Mouse (Mus musculus) spleen, adult 18-20 months (tissue): ENCODE data around the gene Bmpr1b.

Source experiments
- DNase-seq, 2 experiments: peaks; one replicate each; pipeline ENCODE4 v3.0.0; 2022; ENCODE audit warnings: mixed read lengths in 2 of 2

Bmpr1b gene

DNA sequence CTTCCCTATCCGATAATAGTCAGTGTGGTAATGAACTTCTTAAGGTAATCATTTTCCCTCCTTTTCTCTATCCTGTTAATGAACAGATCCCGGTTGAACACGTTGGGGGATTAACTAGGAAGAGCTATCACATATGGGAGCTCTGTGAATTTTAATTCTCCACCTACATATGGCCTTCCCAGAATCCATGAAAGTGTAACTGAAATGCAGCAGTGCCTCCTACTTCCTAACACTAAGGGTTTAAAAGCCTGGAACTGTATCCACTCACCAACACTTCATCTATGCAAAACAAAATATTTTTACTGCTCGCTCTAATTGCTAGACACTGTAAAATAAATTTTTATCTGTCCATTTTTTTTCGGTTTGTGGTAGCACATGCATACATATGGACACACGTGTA lies 63.0 kb downstream of the Bmpr1b start:
- no peak for DNase-seq

DNA sequence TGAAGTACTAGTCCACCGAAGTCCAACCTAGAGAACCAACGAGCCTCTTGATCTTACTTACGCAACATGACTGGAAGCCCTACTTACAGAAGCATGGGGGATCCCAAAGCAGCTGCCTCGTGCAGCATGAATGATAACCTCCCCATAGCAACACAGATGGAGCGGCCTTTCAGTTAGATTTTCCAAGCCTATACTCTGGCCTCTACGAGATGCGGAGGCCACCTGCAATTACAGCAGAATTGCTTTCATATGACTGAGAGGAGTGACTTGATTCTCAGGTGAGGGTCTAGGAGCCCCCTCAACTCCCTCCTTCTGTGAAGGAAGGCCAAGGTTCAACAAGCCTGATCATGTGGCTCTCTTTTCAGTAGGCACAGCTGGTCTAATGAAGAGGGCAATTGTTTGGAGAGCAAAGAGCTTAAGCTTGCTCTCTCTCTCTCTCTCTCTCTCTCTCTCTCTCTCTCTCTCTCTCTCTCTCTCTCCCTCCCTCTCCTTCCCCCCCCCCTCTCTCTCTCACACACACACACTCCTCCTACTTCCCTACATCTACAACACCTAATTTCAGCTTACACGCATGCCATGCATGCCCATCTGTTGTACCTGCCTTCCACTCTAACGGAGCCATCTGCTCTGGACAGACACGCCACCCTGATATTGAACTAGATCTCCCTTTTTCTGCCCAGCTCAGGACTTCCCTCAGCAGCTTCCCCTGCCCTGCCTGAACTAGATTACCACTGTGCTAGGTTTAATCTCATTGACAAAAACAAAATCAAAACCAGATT lies 65.0 kb downstream of the Bmpr1b start:
- DNase-seq, result no peak

GRCm38 (mm10) chr3:142103622-142104021 lies 65.6 kb downstream of the Bmpr1b start:
- DNase-seq, result no peak

- DNase-seq, result no peak
Measured at GRCm38 (mm10) chr3:142099151-142099550, 70.1 kb downstream of the Bmpr1b start.

DNA sequence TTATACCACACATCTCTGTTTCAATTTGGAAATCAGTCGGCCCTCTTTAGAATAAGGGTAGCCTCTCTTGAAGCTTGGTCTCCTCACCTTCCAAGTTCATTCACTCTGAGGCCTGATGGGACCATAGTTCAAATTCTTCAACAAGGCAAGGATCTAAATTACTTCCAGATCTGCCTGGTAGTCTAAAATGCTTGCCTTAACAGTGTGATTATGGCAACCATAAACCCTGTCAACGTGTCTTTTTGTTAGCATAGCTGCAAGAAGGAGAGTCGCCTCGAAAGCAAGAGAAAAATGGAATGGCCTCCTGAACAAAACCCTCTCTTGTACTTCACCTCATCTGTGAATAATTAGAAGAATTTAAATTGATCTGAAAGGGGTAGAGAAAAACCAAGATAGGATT lies 75.2 kb downstream of the Bmpr1b start:
- no peak for DNase-seq

DNA sequence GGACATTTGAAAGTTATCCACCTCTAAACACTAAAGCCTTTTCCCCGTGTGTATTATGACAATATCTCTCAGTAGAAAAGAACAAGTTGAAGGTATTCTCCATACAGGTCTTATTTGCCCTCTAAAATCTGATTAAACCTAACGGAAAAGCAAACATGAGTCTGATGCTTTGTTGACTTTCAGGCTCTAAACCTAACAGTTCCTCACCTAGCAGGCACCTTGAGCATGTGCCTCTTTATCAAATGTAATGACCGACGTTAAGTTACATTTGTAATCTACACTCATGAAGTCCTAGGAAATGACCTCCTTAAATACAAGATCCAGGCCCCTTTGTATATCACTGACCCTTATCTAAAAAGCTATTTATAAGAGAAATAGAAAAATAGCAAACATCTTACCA lies 79.5 kb downstream of the Bmpr1b start:
- no peak for DNase-seq

DNA sequence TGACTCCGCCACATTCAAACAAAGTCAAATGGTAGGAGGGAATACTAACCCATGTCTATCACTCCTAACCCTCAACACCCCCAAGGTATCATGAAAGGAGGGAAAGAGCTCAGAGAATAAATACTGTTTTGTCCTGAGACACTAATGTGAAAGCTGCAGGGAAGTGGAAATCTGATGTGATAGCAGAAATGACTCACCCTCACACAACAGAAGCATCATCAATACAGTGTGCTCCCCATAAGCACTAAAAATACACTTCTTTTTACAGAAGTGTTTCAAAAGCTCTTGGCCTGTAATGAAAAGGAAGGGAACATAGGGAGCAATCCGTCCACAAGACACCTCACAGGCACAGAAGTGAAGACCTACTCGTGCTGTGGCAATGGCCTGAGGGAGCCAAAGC lies 83.3 kb downstream of the Bmpr1b start:
- DNase-seq, result no peak

DNA sequence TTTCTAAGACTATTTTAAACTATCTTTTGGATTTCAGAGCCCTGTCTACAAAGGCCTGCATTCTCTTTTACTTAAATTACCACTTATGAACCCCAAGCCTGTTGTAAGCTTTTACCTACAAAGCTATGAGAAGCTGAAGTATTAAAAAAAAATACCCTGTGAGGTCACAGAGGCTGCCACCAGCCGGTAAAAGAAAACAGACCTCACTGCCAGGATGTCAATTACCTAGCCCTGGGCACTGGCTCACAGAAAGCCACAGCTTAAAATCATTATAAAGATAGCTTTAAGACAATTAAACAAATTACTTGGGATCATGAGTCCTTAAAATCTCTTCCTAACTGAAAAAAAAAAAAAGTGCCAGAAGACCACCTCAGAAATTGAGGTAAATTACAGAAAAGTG lies 85.1 kb downstream of the Bmpr1b start:
- no peak for DNase-seq

- no peak for DNase-seq
Measured at GRCm38 (mm10) chr3:142077723-142078302, 91.4 kb downstream of the Bmpr1b start.

DNA sequence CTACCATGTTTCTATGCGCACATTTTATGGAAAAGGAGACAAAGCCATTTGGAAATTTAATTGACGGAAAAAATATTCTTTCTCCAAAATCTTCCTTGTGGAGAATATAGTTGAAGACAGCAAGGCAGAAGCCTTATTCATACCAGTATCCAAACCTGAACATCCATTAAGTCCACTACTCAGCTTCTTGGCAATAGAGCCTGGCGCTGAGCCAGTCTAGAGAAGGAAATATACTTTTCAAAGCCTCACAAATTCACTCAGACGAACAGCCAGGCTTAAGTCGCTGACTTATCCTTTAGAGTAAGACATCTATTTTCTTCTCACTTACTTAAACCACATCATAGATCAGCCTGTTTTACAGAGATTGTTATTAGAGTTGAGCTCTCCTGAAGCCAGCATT lies 97.6 kb downstream of the Bmpr1b start:
- no peak for DNase-seq

- no peak for DNase-seq
Measured at GRCm38 (mm10) chr3:142066792-142067346, 102.4 kb downstream of the Bmpr1b start.

GRCm38 (mm10) chr3:142065111-142065510 lies 104.1 kb downstream of the Bmpr1b start:
- no peak for DNase-seq

DNA sequence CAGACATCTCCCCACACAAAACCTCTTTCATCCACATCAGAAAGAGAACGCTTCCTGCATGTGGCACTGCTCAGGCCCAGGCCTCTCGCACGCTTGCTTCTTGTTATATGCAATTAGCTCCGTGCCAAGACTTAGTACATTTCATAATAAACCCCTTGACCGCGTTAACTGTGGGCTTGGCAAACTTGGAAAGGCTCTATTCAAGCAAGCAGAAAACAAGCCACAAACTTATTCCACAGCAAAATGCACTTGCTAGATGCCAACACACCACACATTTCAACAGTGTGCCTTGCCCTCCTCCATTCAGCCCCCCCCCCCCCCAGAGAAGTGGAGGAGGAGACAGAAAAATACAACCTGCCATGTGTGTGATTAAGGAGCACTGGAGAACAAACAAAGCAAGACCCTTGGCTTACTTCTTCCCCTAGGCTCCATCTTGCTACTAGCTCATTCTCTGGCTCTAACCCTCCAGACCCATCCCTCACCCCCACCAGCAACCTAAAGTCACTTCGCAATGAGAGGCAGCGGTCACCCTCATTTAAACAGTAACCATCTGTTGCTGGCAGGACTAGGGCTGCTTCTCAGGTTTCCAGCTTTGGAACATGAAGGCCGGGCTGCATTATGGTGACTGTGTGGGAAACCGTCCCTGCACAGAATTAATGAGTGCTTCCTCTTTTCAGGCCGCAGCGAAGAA lies 105.5 kb downstream of the Bmpr1b start:
- DNase-seq, result no peak

GRCm38 (mm10) chr3:142061267-142061666 lies 108.0 kb downstream of the Bmpr1b start:
- DNase-seq, result no peak

- DNase-seq, result no peak
Measured at GRCm38 (mm10) chr3:142059890-142060289, 109.3 kb downstream of the Bmpr1b start.

- no peak for DNase-seq
Measured at GRCm38 (mm10) chr3:142050681-142051080, 118.5 kb downstream of the Bmpr1b start.

GRCm38 (mm10) chr3:142049610-142050009 lies 119.6 kb downstream of the Bmpr1b start:
- no peak for DNase-seq

DNA sequence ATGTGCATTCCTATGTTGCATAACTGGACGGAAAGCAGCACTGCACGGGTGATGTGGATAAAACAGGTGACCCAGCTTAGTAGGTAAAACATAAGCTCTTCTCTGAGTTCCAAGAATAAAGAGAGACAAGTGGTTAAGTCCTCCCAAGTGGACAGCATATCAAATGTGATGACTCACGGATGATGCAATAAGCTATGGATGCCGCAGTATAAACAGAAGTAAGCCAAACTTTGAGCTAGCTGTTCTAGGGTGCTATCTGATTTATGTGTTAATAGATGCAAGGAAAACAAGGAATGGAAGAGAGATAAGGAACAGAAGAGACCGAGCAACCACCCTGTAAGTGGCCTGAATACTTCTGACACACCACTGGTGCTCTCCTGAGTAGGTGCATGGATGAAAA lies 120.1 kb downstream of the Bmpr1b start:
- DNase-seq, result no peak

DNA sequence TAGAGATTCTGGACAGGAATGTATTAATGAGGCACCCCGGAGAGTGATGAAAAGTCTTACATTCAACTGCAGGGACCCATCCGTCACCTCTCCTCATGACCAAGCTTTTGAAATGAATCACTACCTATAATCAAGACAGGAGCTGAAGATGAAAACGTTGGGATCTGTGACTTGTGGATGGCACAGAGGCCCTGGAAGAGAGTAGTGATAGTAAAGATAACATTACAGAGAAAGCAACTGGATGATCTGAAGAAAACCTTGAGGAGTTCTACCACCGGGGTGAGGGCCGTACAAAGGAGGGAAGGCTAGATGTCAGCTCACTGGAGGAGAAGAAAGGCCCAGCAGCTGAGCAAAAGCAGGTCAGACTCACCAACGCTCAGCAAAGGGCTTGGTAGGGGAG lies 120.7 kb downstream of the Bmpr1b start:
- no peak for DNase-seq

DNA sequence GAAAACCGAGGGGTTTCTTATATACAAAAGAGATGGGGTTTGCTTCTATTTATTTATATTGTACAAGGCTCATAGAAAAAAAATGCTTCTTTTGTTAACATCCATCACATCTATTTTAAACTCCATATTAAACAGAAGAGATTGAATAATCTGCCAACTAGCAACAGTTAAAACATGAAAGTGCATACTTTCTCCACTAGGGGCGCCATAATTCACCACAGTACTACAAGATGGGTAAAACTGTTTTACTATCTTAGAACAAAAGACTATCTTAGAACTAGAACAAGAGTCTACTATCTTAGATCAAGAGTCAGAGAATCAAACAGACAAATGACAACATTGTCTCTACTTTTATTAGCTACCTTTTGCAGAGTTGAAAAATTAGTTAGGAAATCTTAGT lies 125.8 kb downstream of the Bmpr1b start:
- DNase-seq, result no peak

DNA sequence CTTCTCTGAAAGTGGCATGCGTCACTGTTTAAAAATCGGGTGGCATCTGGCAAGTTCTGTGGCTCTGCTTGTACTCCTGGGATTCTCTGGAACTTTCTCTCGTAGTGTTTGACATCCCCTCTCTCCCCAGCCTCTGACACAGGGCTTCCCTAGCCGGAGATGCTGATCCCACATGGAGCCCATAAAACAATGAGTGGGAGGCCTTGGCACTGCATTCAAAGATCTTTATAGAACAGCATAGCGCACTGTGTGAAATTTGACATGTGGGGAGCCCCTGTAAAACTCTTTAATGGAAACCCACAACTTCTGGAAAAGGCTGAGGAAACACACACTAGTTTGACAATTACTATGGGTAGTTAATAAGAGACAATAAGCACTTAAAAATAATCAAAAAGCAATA lies 126.2 kb downstream of the Bmpr1b start:
- DNase-seq, result no peak

DNA sequence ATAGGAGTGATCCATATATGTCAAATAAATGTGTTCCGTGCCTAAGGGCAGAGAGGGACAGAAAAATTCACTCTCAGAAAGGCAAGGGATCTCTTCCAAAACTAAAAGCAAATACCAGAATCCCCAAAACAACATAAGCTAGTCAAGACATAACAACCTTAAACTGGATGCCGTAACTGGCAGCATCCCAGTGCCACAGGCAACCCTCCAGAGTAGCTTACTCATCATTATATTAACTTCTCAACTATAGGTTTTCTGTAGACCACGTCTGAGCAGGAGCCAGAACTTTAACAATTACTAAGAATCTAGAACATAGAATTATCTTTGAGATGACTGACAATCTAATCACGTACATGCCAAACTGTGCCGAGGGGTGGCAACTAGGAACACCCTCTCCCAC lies 128.9 kb downstream of the Bmpr1b start:
- no peak for DNase-seq

GRCm38 (mm10) chr3:142034160-142034559 lies 135.1 kb downstream of the Bmpr1b start:
- DNase-seq, result no peak

- no peak for DNase-seq
Measured at GRCm38 (mm10) chr3:142019716-142020115, 149.5 kb downstream of the Bmpr1b start.
